Mouse (Mus musculus): ENCODE measurements around the gene Slc38a3.

GRCm38 (mm10) chr9:107667219-107667618, 2.1 kb downstream of the Slc38a3 start:
- TF ChIP-seq CTCF (IDR thresholded peaks at IDR 0.05) (no peak), EP300 (IDR thresholded peaks at IDR 0.05) (no peak)
